Mouse (Mus musculus): ENCODE measurements around the gene Fbn1.

DNA sequence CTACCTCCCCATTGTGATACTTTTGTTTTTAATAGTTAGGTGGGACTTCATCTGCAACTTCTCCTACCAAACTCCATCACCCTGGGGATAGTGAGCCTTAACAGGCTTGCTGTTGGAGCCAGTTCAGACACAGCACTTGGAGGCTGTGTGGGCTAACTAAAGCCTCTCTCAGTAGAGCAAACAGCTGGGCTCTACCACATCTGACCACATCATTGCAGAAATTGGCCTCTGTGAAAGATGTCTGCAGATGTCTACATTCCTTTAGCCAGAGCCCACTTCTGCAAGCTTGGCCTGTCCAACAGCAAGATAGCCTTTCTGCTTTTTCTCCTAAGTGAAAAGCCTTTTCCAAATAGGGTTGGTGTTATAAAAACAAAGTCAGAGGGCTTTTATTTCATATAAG lies 23.6 kb downstream of the Fbn1 start:
- TF ChIP-seq POLR2A (IDR thresholded peaks at IDR 0.05; ENCODE audit: borderline replicate concordance, extremely low read depth, low read depth, low read length) (no peak), CTCF (IDR thresholded peaks at IDR 0.05; ENCODE audit: insufficient read depth, low read length) (no peak)

Data from lung, adult 2 months (tissue).